Mouse (Mus musculus) stomach, embryonic 15.5 days (tissue): Measurements from ENCODE around the gene Fnbp4. TPM values are rescaled to one million over a fixed set of nuclear protein-coding genes. Genes with fewer than 3 reads are reported as not detected.
"Not testable (repeated sequence)": the region's sequence is repeated elsewhere in the genome, so short reads cannot be mapped to it uniquely, and the experiment has no call there.

Experiments used
- ATAC-seq: fragments of 200-750 bp; cut with Nextera tagmentation; 2 replicates; pipeline ENCODE4 v1.8.0; 2017; ENCODE audit warnings: low read depth, moderate number of reproducible peaks, moderate TSS enrichment; ENCODE audit not compliant: insufficient read depth, low FRiP score
- H3K27ac ChIP-seq: fragments of 300-500 bp; sonication (generic); 2 replicates; pipeline ENCODE4 v1.5.1; 2015; ENCODE audit warnings: mild to moderate bottlenecking, inconsistent platforms
- H3K27me3 ChIP-seq: fragments of 300-500 bp; sonication (generic); replicated peaks from 2 replicates; pipeline ENCODE4 v1.6.1; 2015; ENCODE audit warnings: inconsistent platforms
- H3K36me3 ChIP-seq: fragments of 300-500 bp; sonication (generic); 2 replicates; pipeline ENCODE4 v1.6.1; 2015; ENCODE audit warnings: inconsistent platforms
- H3K4me1 ChIP-seq: fragments of 300-500 bp; sonication (generic); 2 replicates; pipeline ENCODE4 v1.6.1; 2015; ENCODE audit warnings: inconsistent platforms
- H3K4me2 ChIP-seq: fragments of 300-500 bp; sonication (generic); 2 replicates; pipeline ENCODE4 v1.6.1; 2015; ENCODE audit warnings: mild to moderate bottlenecking, inconsistent platforms
- H3K4me3 ChIP-seq: fragments of 300-500 bp; sonication (generic); replicated peaks from 2 replicates; pipeline ENCODE4 v1.5.1; 2015; ENCODE audit warnings: inconsistent platforms
- H3K9ac ChIP-seq: fragments of 300-500 bp; sonication (generic); 2 replicates; pipeline ENCODE4 v1.6.1; 2015; ENCODE audit warnings: inconsistent platforms
- H3K9me3 ChIP-seq: fragments of 300-500 bp; sonication (generic); 2 replicates; pipeline ENCODE4 v1.6.1; 2016; ENCODE audit warnings: inconsistent platforms
- WGBS: fragments of 180-500 bp; shearing (Covaris S2); methylation state at CpG from one replicate; pipeline ENCODE4 v1.1.7; 2015; 5-methylcytosine and 5-hydroxymethylcytosine counted together
- polyA plus RNA-seq: library from polyadenylated mRNA; unstranded; fragments of >200 nt; fragmentation: Nextera tagmentation; extraction: Ambion mirVana; gene quantifications from 2 replicates; pipeline ENCODE4 v1.2.1, GENCODE M21; 2015

The Fnbp4 gene
- polyA plus RNA-seq, 1 experiment from 2014 or later: 79.8 TPM

- 88% methylated on average over 2 of the region's 2 CpGs for WGBS
- no peak overlapping the region for H3K4me2 ChIP-seq
- H3K4me1 ChIP-seq: peaks cover 4% of the 10 kb centered on the region
- H3K4me3 ChIP-seq: no peak overlapping the region
- no peak for ATAC-seq
- no peaks in the 10 kb centered on the region for H3K9me3 ChIP-seq
- 0 out of 2 replicates have a peak, but pooled peaks cover 3% of the 10 kb centered on the region for H3K27me3 ChIP-seq
- H3K36me3 ChIP-seq: no peaks in the 10 kb centered on the region
- H3K27ac ChIP-seq: no peak overlapping the region
- H3K9ac ChIP-seq: no peak overlapping the region
Measured at GRCm38 (mm10) chr2:90788126-90788525, 43.0 kb downstream of the Fnbp4 start.

- Histone ChIP-seq H3K36me3 (no peaks in the 10 kb centered on the region), H3K9ac (no peak overlapping the region), H3K4me3 (no peak overlapping the region), H3K27me3 (no peaks in the 10 kb centered on the region), H3K9me3 (no peaks in the 10 kb centered on the region), H3K27ac (no peak overlapping the region), H3K4me1 (no peaks in the 10 kb centered on the region), H3K4me2 (no peak overlapping the region)
- no peak for ATAC-seq
- 77% methylated on average over 6 of the region's 6 CpGs for WGBS
Measured at GRCm38 (mm10) chr2:90808241-90809126, 63.3 kb downstream of the Fnbp4 start.

- no peak overlapping the region for H3K27ac ChIP-seq
- H3K4me1 ChIP-seq: no peaks in the 10 kb centered on the region
- H3K9ac ChIP-seq: no peak overlapping the region
- no peaks in the 10 kb centered on the region for H3K9me3 ChIP-seq
- H3K27me3 ChIP-seq: no peaks in the 10 kb centered on the region
- no peak overlapping the region for H3K4me3 ChIP-seq
- 84% methylated on average over 8 of the region's 8 CpGs for WGBS
- ATAC-seq: no peak
- no peak overlapping the region for H3K4me2 ChIP-seq
- no peaks in the 10 kb centered on the region for H3K36me3 ChIP-seq
Measured at GRCm38 (mm10) chr2:90810751-90811150, 65.6 kb downstream of the Fnbp4 start.

- no peak overlapping the region for H3K9ac ChIP-seq
- H3K4me3 ChIP-seq: no peak overlapping the region
- H3K36me3 ChIP-seq: no peaks in the 10 kb centered on the region
- H3K27me3 ChIP-seq: no peaks in the 10 kb centered on the region
- ATAC-seq: no peak
- no peaks in the 10 kb centered on the region for H3K9me3 ChIP-seq
- 71% methylated on average over 2 of the region's 2 CpGs for WGBS
- H3K4me2 ChIP-seq: no peak overlapping the region
- no peak overlapping the region for H3K27ac ChIP-seq
- no peaks in the 10 kb centered on the region for H3K4me1 ChIP-seq
Measured at GRCm38 (mm10) chr2:90815266-90815665, 70.1 kb downstream of the Fnbp4 start.

GRCm38 (mm10) chr2:90816144-90816543, 71.0 kb downstream of the Fnbp4 start:
- 78% methylated on average over 4 of the region's 4 CpGs for WGBS
- Histone ChIP-seq H3K4me1 (no peaks in the 10 kb centered on the region), H3K4me3 (no peak overlapping the region), H3K27me3 (no peaks in the 10 kb centered on the region), H3K4me2 (no peak overlapping the region), H3K36me3 (no peaks in the 10 kb centered on the region), H3K9me3 (no peaks in the 10 kb centered on the region), H3K27ac (no peak overlapping the region), H3K9ac (no peak overlapping the region)
- ATAC-seq: no peak

- Histone ChIP-seq H3K9me3 (no peaks in the 10 kb centered on the region), H3K4me3 (no peak overlapping the region), H3K27me3 (no peaks in the 10 kb centered on the region), H3K4me1 (no peaks in the 10 kb centered on the region), H3K4me2 (no peak overlapping the region), H3K27ac (no peak overlapping the region), H3K9ac (no peak overlapping the region), H3K36me3 (no peaks in the 10 kb centered on the region)
- ATAC-seq: no peak
- 84% methylated on average over 3 of the region's 3 CpGs for WGBS
Measured at GRCm38 (mm10) chr2:90818710-90819109, 73.5 kb downstream of the Fnbp4 start.

GRCm38 (mm10) chr2:90820894-90821293, 75.7 kb downstream of the Fnbp4 start:
- no peaks in the 10 kb centered on the region for H3K4me1 ChIP-seq
- no peaks in the 10 kb centered on the region for H3K36me3 ChIP-seq
- no peak overlapping the region for H3K4me2 ChIP-seq
- no peak for ATAC-seq
- no peak overlapping the region for H3K9ac ChIP-seq
- H3K9me3 ChIP-seq: no peaks in the 10 kb centered on the region
- 81% methylated on average over 3 of the region's 3 CpGs for WGBS
- no peak overlapping the region for H3K27ac ChIP-seq
- no peaks in the 10 kb centered on the region for H3K27me3 ChIP-seq
- no peak overlapping the region for H3K4me3 ChIP-seq

- Histone ChIP-seq H3K4me1 (no peaks in the 10 kb centered on the region), H3K9ac (no peak overlapping the region), H3K9me3 (no peaks in the 10 kb centered on the region), H3K4me3 (no peak overlapping the region), H3K36me3 (no peaks in the 10 kb centered on the region), H3K27ac (no peak overlapping the region), H3K4me2 (no peak overlapping the region), H3K27me3 (no peaks in the 10 kb centered on the region)
- ATAC-seq: no peak
- 90% methylated on average over 2 of the region's 2 CpGs for WGBS
Measured at GRCm38 (mm10) chr2:90822978-90823377, 77.8 kb downstream of the Fnbp4 start.

- Histone ChIP-seq H3K4me3 (no peak overlapping the region), H3K27me3 (no peaks in the 10 kb centered on the region), H3K36me3 (no peaks in the 10 kb centered on the region), H3K9ac (no peak overlapping the region), H3K9me3 (no peaks in the 10 kb centered on the region), H3K4me1 (no peaks in the 10 kb centered on the region), H3K27ac (no peak overlapping the region), H3K4me2 (no peak overlapping the region)
- WGBS: 86% methylated on average over 6 of the region's 6 CpGs
- no peak for ATAC-seq
Measured at GRCm38 (mm10) chr2:90823781-90824180, 78.6 kb downstream of the Fnbp4 start.

GRCm38 (mm10) chr2:90824528-90824927, 79.4 kb downstream of the Fnbp4 start:
- H3K4me3 ChIP-seq, H3K9me3 ChIP-seq, H3K27ac ChIP-seq, H3K36me3 ChIP-seq, H3K4me1 ChIP-seq, H3K4me2 ChIP-seq, ATAC-seq, H3K9ac ChIP-seq, H3K27me3 ChIP-seq: not testable (repeated sequence)
- WGBS: 57% methylated on average over 10 of the region's 10 CpGs

GRCm38 (mm10) chr2:90825515-90826172, 80.5 kb downstream of the Fnbp4 start:
- Histone ChIP-seq H3K9me3 (no peaks in the 10 kb centered on the region), H3K27ac (no peak overlapping the region), H3K36me3 (no peaks in the 10 kb centered on the region), H3K27me3 (no peaks in the 10 kb centered on the region), H3K9ac (no peak overlapping the region), H3K4me3 (no peak overlapping the region), H3K4me2 (no peak overlapping the region), H3K4me1 (no peaks in the 10 kb centered on the region)
- no peak for ATAC-seq
- WGBS: 79% methylated on average over 11 of the region's 11 CpGs

GRCm38 (mm10) chr2:90828739-90829138, 83.6 kb downstream of the Fnbp4 start:
- Histone ChIP-seq H3K36me3 (no peaks in the 10 kb centered on the region), H3K4me1 (no peaks in the 10 kb centered on the region), H3K27ac (no peak overlapping the region), H3K4me2 (no peak overlapping the region), H3K9me3 (no peaks in the 10 kb centered on the region), H3K9ac (no peak overlapping the region), H3K4me3 (no peak overlapping the region), H3K27me3 (no peaks in the 10 kb centered on the region)
- WGBS: 56% methylated on average over 7 of the region's 7 CpGs
- ATAC-seq: no peak
